Mouse (Mus musculus) cerebellum, postnatal 10 days (tissue): Measurements from ENCODE around the gene Psmb9.
A peak's percentile ranks its signal among the peaks of the same experiment; 100 is the strongest.
"Not testable (repeated sequence)": the region's sequence is repeated elsewhere in the genome, so short reads cannot be mapped to it uniquely, and the experiment has no call there.

Experiments used
- DNase-seq, 2 experiments: peaks; one replicate each; pipeline ENCODE4 v3.0.0; 2021; ENCODE audit warnings: mixed read lengths in 2 of 2

Psmb9 gene

GRCm38 (mm10) chr17:34179913-34180859 lies 7.4 kb downstream of the Psmb9 start:
- DNase-seq: no peak

- no peak for DNase-seq
Observed at GRCm38 (mm10) chr17:34179019-34179418, 8.5 kb downstream of the Psmb9 start.

GRCm38 (mm10) chr17:34177179-34177578 lies 10.4 kb downstream of the Psmb9 start:
- no peak for DNase-seq

- DNase-seq: no peak
Observed at GRCm38 (mm10) chr17:34174075-34174474, 13.5 kb downstream of the Psmb9 start.

- DNase-seq: no peak
Observed at GRCm38 (mm10) chr17:34172528-34172927, 15.0 kb downstream of the Psmb9 start.

GRCm38 (mm10) chr17:34170877-34171498 lies 16.6 kb downstream of the Psmb9 start:
- DNase-seq: peak; percentile 86 to 91

- DNase-seq: no peak
Observed at GRCm38 (mm10) chr17:34170487-34170876, 17.1 kb downstream of the Psmb9 start.

- peak; percentile 69 to 74 for DNase-seq
Observed at GRCm38 (mm10) chr17:34169279-34169678, 18.3 kb downstream of the Psmb9 start.

- no peak for DNase-seq
Observed at GRCm38 (mm10) chr17:34165033-34165730, 22.4 kb downstream of the Psmb9 start.

- DNase-seq: peak in 1 of 2 experiments; percentile 32
Observed at GRCm38 (mm10) chr17:34164202-34164895, 23.2 kb downstream of the Psmb9 start.

- DNase-seq: no peak
Observed at GRCm38 (mm10) chr17:34155534-34155933, 32.0 kb downstream of the Psmb9 start.

GRCm38 (mm10) chr17:34152923-34153322 lies 34.6 kb downstream of the Psmb9 start, which contains the start of gene H2-DMb1:
H2-DMb1 (plus strand) TSS chr17:34153072.
- DNase-seq: peak; percentile 48 to 62

GRCm38 (mm10) chr17:34144960-34145371 lies 42.6 kb downstream of the Psmb9 start:
- DNase-seq: no peak

GRCm38 (mm10) chr17:34144221-34144620 lies 43.3 kb downstream of the Psmb9 start:
- DNase-seq: not testable (repeated sequence)

- no peak for DNase-seq
Observed at GRCm38 (mm10) chr17:34143461-34143860, 44.1 kb downstream of the Psmb9 start.

GRCm38 (mm10) chr17:34143033-34143432 lies 44.5 kb downstream of the Psmb9 start, which contains the start of gene H2-DMb2:
H2-DMb2 (plus strand) TSS chr17:34143307.
- DNase-seq: no peak

GRCm38 (mm10) chr17:34142456-34143010 lies 45.0 kb downstream of the Psmb9 start:
- DNase-seq: no peak

- DNase-seq: no peak
Observed at GRCm38 (mm10) chr17:34141448-34141847, 46.1 kb downstream of the Psmb9 start.

- DNase-seq: no peak
Observed at GRCm38 (mm10) chr17:34140240-34140639, 47.3 kb downstream of the Psmb9 start.

- no peak for DNase-seq
Observed at GRCm38 (mm10) chr17:34139416-34139815, 48.1 kb downstream of the Psmb9 start.

- no peak for DNase-seq
Observed at GRCm38 (mm10) chr17:34138655-34139054, 48.9 kb downstream of the Psmb9 start.

GRCm38 (mm10) chr17:34137601-34138000 lies 50.0 kb downstream of the Psmb9 start:
- no peak for DNase-seq
